Mouse (Mus musculus): ENCODE measurements around the gene Mast4. TPM values are rescaled to one million over a fixed set of nuclear protein-coding genes. Genes with fewer than 3 reads are reported as not detected.

The Mast4 gene
- polyA plus RNA-seq, 1 experiment: 0.04 TPM

DNA sequence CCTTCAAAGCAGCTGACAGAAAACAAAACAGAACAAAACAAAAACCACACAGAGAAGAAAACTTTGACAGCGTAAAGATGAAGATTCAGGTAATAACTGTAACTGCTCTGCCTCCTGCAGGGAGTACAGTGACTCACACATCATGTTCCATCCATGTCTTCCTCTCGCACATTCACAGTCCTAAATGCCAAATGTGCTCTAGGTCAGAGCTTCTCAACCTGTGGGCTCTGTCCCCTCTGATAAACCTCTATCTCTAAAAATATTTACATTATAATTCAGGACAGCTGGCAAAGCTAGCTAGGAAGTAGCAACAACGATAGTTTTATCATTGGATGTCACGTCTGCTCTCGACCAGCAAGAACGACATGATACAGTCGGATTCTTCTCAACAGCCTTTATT lies 517.6 kb downstream of the Mast4 start:
- H3K4me1 ChIP-seq (ENCODE audit: control insufficient read depth): peaks cover 15% of the 10 kb centered on the region
- H3K36me3 ChIP-seq (ENCODE audit: control insufficient read depth): no peaks in the 10 kb centered on the region
- H3K4me3 ChIP-seq (replicated peaks): no peak overlapping the region
- no peaks in the 10 kb centered on the region for H3K9me3 ChIP-seq (ENCODE audit: control insufficient read depth, low read length)
- TF ChIP-seq TAL1 (IDR thresholded peaks at IDR 0.05; ENCODE audit: low read length) (no peak), GATA1 (IDR thresholded peaks at IDR 0.05; ENCODE audit: low read length) (no peak)
- no peaks in the 10 kb centered on the region for H3K27me3 ChIP-seq (ENCODE audit: control insufficient read depth)

GRCm38 (mm10) chr13:102815158-102815557 lies 519.1 kb downstream of the Mast4 start:
- Histone ChIP-seq H3K4me3 (replicated peaks) (no peak overlapping the region), H3K4me1 (ENCODE audit: control insufficient read depth) (peaks cover 16% of the 10 kb centered on the region), H3K27me3 (ENCODE audit: control insufficient read depth) (no peaks in the 10 kb centered on the region), H3K9me3 (ENCODE audit: control insufficient read depth, low read length) (no peaks in the 10 kb centered on the region), H3K36me3 (ENCODE audit: control insufficient read depth) (no peaks in the 10 kb centered on the region)
- no peak for TF ChIP-seq TAL1 (IDR thresholded peaks at IDR 0.05; ENCODE audit: low read length)
- TF ChIP-seq GATA1 (IDR thresholded peaks at IDR 0.05; ENCODE audit: low read length): no peak

DNA sequence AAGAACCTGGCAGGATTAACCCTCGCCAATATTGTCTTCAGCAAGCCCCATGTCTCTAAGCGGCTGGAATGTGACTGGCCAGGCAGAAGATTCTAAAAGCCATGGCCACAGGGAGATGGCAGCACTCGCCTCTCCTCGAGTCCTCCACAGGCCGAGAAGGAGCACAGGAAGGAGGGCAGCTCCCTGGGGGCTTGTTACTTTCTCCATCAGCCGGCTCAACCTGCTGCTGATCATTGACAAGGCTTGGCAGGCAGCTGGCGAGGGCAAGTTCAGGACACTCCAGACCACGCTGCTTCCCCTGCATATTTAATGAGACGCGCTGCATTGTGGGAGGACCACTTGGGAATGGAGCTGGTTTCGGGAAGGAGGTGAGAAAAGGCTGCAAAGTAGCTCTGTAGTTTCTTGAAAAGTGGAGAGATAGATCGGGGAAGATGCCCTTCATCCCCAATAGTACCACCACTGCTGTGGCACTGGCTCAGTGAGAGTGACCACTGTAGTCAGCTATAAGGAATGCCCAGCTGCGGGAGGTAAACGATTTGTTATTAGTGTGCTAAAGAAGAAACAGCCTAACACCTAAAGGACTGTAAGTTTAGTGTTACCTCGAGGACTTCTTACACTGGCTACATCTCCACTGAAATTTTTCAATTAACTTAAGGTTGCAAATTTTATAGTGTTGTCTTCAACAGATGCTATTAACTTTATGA lies 523.0 kb downstream of the Mast4 start:
- TF ChIP-seq TAL1 (IDR thresholded peaks at IDR 0.05; ENCODE audit: low read length) (no peak), GATA1 (IDR thresholded peaks at IDR 0.05; ENCODE audit: low read length) (no peak)
- Histone ChIP-seq H3K9me3 (ENCODE audit: control insufficient read depth, low read length) (no peaks in the 10 kb centered on the region), H3K4me1 (ENCODE audit: control insufficient read depth) (peaks cover 11% of the 10 kb centered on the region), H3K27me3 (ENCODE audit: control insufficient read depth) (no peaks in the 10 kb centered on the region), H3K36me3 (ENCODE audit: control insufficient read depth) (no peaks in the 10 kb centered on the region), H3K4me3 (replicated peaks) (peak overlapping the region; percentile 49)

GRCm38 (mm10) chr13:102806652-102807051 lies 527.6 kb downstream of the Mast4 start:
- Histone ChIP-seq H3K4me1 (ENCODE audit: control insufficient read depth) (peaks cover 8% of the 10 kb centered on the region), H3K4me3 (replicated peaks) (no peak overlapping the region), H3K27me3 (ENCODE audit: control insufficient read depth) (no peaks in the 10 kb centered on the region), H3K9me3 (ENCODE audit: control insufficient read depth, low read length) (no peaks in the 10 kb centered on the region), H3K36me3 (ENCODE audit: control insufficient read depth) (no peaks in the 10 kb centered on the region)
- no peak for TF ChIP-seq TAL1 (IDR thresholded peaks at IDR 0.05; ENCODE audit: low read length)
- TF ChIP-seq GATA1 (IDR thresholded peaks at IDR 0.05; ENCODE audit: low read length): no peak

DNA sequence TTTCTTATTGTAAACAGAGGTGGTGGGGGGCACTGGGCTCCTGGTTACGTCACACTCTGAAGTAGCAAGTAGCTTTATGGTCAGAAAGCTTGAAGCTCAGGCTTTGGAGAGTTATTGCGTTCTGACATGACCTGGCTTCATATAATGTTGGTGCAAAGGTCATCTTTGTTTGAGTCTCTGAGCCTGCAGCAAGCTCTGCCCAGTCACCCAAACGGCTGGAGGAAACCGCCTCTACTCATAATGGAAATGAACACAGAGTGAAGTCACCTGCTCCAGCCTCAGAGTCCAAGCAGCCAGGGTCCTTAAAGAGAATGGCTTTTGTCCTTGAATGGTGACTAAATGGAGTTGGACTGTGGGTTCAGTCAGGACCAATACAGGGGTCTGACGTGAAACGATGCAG lies 529.1 kb downstream of the Mast4 start:
- no peaks in the 10 kb centered on the region for H3K9me3 ChIP-seq (ENCODE audit: control insufficient read depth, low read length)
- TF ChIP-seq GATA1 (IDR thresholded peaks at IDR 0.05; ENCODE audit: low read length): no peak
- no peak for TF ChIP-seq TAL1 (IDR thresholded peaks at IDR 0.05; ENCODE audit: low read length)
- H3K36me3 ChIP-seq (ENCODE audit: control insufficient read depth): no peaks in the 10 kb centered on the region
- H3K4me1 ChIP-seq (ENCODE audit: control insufficient read depth): peaks cover 5% of the 10 kb centered on the region; the same call in 1 of the 2 replicates
- H3K4me3 ChIP-seq (replicated peaks): no peak overlapping the region
- H3K27me3 ChIP-seq (ENCODE audit: control insufficient read depth): no peaks in the 10 kb centered on the region

DNA sequence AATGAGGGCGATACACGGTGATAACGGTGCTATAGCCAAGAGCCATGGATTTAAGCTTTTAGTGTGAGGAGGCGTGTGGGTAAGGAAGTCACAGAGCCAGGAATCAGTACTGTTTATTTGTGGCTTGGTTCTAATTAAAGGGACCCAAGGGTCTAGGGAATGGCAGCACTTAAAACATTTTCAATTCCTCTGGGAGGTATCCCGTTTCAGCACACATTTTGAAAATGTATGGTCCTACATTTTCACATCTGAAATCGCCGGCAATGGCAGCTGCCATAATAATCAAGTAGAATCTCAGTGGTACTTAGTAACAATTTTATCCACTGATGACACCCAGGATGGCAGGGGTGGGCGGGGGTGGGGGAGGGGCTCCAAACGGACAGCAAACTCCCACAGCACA lies 531.1 kb downstream of the Mast4 start:
- Histone ChIP-seq H3K36me3 (ENCODE audit: control insufficient read depth) (no peaks in the 10 kb centered on the region), H3K9me3 (ENCODE audit: control insufficient read depth, low read length) (no peaks in the 10 kb centered on the region), H3K4me1 (ENCODE audit: control insufficient read depth) (peaks cover 5% of the 10 kb centered on the region; the same call in 1 of the 2 replicates), H3K27me3 (ENCODE audit: control insufficient read depth) (no peaks in the 10 kb centered on the region), H3K4me3 (replicated peaks) (no peak overlapping the region)
- TF ChIP-seq GATA1 (IDR thresholded peaks at IDR 0.05; ENCODE audit: low read length) (no peak), TAL1 (IDR thresholded peaks at IDR 0.05; ENCODE audit: low read length) (no peak)

DNA sequence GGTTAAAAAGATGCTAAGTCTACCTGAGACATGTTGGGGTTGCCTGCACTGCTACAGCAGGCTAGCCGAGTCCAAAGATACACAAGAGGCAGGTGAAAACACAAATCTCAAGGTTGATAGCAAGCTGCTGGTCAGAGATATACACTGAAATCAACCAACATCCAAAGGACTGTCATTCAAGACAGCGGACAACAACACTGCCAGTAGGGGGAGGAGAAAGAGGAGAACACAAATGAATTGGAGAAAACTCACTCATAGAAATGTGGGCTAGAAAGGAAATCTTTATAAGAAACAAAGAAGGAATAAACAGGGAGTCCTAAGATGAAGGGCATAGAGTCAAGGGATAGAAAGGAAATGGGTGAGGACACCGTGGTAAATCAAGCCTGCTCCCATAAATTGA lies 542.1 kb downstream of the Mast4 start:
- TF ChIP-seq GATA1 (IDR thresholded peaks at IDR 0.05; ENCODE audit: low read length): no peak
- TF ChIP-seq TAL1 (IDR thresholded peaks at IDR 0.05; ENCODE audit: low read length): no peak
- no peaks in the 10 kb centered on the region for H3K9me3 ChIP-seq (ENCODE audit: control insufficient read depth, low read length)
- H3K4me1 ChIP-seq (ENCODE audit: control insufficient read depth): peaks cover 5% of the 10 kb centered on the region
- H3K4me3 ChIP-seq (replicated peaks): no peak overlapping the region
- no peaks in the 10 kb centered on the region for H3K27me3 ChIP-seq (ENCODE audit: control insufficient read depth)
- peaks cover 10% of the 10 kb centered on the region for H3K36me3 ChIP-seq (ENCODE audit: control insufficient read depth)

DNA sequence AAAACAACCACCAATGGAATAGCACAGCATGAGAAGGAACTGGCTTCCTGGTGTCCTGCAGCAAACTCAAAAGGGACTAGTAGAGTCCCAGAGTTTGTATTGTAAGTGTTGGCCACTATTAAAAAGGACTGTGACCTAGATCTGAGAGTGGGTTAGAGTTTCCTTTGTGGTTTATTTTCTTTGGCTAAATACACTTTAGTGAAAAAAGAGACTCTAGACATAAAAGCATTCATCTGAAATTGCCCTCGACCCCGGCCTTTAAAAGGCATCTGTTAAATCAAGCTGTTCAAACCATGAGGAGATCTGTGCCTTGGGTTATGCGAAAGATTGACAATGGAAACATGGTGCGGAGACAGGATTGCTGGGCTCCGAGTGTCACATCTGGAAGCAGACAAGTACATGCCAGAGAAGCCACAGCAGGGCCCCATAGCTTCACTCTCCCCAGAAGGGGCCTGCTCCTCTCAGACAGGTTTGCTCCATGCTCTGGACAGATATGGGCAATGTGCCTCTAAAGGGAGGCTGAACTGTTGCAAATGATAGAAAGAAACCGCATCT lies 543.6 kb downstream of the Mast4 start:
- Histone ChIP-seq H3K4me1 (ENCODE audit: control insufficient read depth) (peaks cover 5% of the 10 kb centered on the region), H3K27me3 (ENCODE audit: control insufficient read depth) (no peaks in the 10 kb centered on the region), H3K9me3 (ENCODE audit: control insufficient read depth, low read length) (no peaks in the 10 kb centered on the region), H3K4me3 (replicated peaks) (no peak overlapping the region), H3K36me3 (ENCODE audit: control insufficient read depth) (peaks cover 7% of the 10 kb centered on the region; the same call in 1 of the 2 replicates)
- TF ChIP-seq TAL1 (IDR thresholded peaks at IDR 0.05; ENCODE audit: low read length) (no peak), GATA1 (IDR thresholded peaks at IDR 0.05; ENCODE audit: low read length) (no peak)

DNA sequence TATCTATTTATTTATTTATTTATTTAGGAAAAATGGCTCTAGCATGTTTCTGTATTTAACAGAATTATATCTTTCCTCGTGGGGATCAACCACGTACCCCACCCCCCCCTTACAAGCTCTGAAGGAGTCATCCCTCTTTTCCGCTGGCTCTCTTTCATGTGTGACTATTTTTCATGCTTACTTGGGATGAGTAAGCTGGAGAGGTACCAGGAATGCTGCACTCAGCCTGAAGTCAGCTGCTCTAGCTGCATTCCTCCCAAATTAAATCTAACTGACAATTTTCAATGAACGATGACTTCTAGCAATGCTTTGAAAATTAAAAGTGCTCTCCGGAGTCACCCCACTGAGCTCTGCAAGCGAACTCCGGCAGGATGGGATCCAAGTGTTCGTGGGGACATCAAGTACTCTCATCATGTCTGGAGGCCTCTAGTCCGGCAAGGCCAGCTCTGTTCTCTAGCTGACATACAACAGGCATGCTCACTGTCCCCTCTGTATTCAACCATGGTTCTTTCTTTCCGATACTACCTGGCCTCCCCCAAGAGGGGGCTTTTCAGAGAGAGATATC lies 547.5 kb downstream of the Mast4 start:
- peaks cover 3% of the 10 kb centered on the region; the same call in 1 of the 2 replicates for H3K36me3 ChIP-seq (ENCODE audit: control insufficient read depth)
- TF ChIP-seq TAL1 (IDR thresholded peaks at IDR 0.05; ENCODE audit: low read length) (no peak), GATA1 (IDR thresholded peaks at IDR 0.05; ENCODE audit: low read length) (no peak)

More for the DNA sequence above, 547.5 kb downstream of the Mast4 start:
- no peak overlapping the region for H3K4me3 ChIP-seq (replicated peaks)
- no peaks in the 10 kb centered on the region for H3K4me1 ChIP-seq (ENCODE audit: control insufficient read depth)
- H3K27me3 ChIP-seq (ENCODE audit: control insufficient read depth): no peaks in the 10 kb centered on the region
- H3K9me3 ChIP-seq (ENCODE audit: control insufficient read depth, low read length): no peaks in the 10 kb centered on the region

Data from erythroblast, embryonic 14.5 days (primary cell).